In the genomic region with DNA sequence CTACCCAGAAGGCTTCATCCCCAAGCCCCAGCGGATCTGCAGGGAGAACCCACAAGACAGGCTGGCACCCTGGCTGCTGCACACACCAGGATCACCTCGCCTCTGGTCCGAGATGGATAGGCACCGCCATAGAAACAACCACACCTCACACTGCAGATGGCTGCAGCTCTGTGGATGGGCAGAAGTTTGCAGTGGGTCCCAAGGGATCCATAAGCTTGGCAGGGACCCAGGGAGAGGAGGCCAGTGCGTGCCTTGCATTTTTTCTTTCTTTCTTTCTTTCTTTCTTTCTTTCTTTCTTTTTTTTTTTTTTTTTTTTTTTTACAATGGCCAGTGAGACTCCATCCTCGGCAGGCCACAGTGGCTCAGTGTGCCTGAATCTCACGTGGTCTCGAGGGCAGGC, we compare ENCODE assay signal across 18 mouse cellular contexts.
"Had no signal": no experiment of that assay in that cellular context is flagged by ENCODE, and none has a peak within 500 bp of the region (broad histone marks: within the 10 kb centered on the region; RNA-seq: fewer than 3 reads in every experiment).

No protein-coding gene starts in this region.

- H3K4me1 ChIP-seq: liver, embryonic 12.5 days; liver, embryonic 15.5 days; lung, embryonic 15.5 days; megakaryocyte, embryonic 14.5 days; midbrain, embryonic 13.5 days had no signal

- DNase-seq: kidney, adult 18-20 months; kidney, postnatal 14 days; layer of hippocampus, adult 9-11 months; liver; lung, adult 18-20 months; lung, postnatal 10 days; lung, postnatal 36 days; thymus, adult 18-20 months; thymus, postnatal 36 days had no signal

- H3K4me3 ChIP-seq: layer of hippocampus, adult 2 months; limb, embryonic 13.5 days; liver, embryonic 12.5 days; liver, embryonic 15.5 days; lung, embryonic 15.5 days; megakaryocyte, embryonic 14.5 days; midbrain, embryonic 10.5 days; midbrain, embryonic 13.5 days had no signal

- H3K9me3 ChIP-seq: limb, embryonic 13.5 days; liver, embryonic 12.5 days; liver, embryonic 15.5 days; lung, embryonic 15.5 days; megakaryocyte, embryonic 14.5 days; midbrain, embryonic 10.5 days; midbrain, embryonic 13.5 days had no signal

- H3K36me3 ChIP-seq: limb, embryonic 13.5 days; liver, embryonic 12.5 days; liver, embryonic 15.5 days; lung, embryonic 15.5 days; midbrain, embryonic 10.5 days; midbrain, embryonic 13.5 days had no signal

- H3K27me3 ChIP-seq: liver, embryonic 15.5 days; lung, embryonic 15.5 days; midbrain, embryonic 13.5 days had no signal

- H3K4me2 ChIP-seq: limb, embryonic 13.5 days; liver, embryonic 12.5 days; liver, embryonic 15.5 days; lung, embryonic 15.5 days; midbrain, embryonic 13.5 days had no signal

- H3K27ac ChIP-seq: layer of hippocampus, adult 2 months; limb, embryonic 13.5 days; liver, embryonic 12.5 days; liver, embryonic 15.5 days; lung, embryonic 15.5 days; midbrain, embryonic 13.5 days had no signal

- H3K9ac ChIP-seq: limb, embryonic 13.5 days; liver, embryonic 12.5 days; liver, embryonic 15.5 days; lung, embryonic 15.5 days; midbrain, embryonic 13.5 days had no signal

- ATAC-seq: liver, embryonic 12.5 days; midbrain, embryonic 13.5 days; midbrain, embryonic 16.5 days had no signal
